Mouse (Mus musculus) activated CD4-positive, CD25-positive, alpha-beta regulatory T cell, adult 4 months (primary cell): ENCODE measurements around the gene Plch1. TPM values are rescaled to one million over a fixed set of nuclear protein-coding genes. Genes with fewer than 3 reads are reported as not detected.

Experiments used
- ATAC-seq: one replicate; pipeline ENCODE4 v1.8.0; 2017
- polyA plus RNA-seq, 2 experiments: library from polyadenylated mRNA; unstranded; fragments of 100-300 nt; shearing (Covaris generic); gene quantifications; one replicate each; pipeline ENCODE4 v1.2.1; 2017

Gene Plch1
- polyA plus RNA-seq = not detected

DNA sequence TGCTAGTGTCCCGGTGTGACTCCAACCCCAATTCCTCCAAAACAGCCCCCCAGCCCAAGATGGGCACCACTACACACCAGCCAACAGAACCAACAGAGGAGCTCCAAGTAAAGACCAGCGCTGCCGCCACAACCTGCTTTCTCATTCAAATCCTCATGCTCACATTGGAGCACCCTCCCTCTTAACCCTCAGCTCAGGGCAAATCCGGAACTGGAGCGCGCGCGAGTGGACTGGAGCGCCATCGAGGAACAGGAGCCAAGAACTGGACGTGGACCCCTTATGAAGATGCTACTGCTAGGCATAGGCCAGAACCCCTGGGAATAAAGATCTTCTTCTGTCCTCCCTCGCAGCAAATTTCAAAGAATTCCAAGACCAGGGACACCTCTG lies at the start of gene Plch1:
Plch1 (minus strand) TSS at position 164 of the 387 bp plus-strand sequence.
- ATAC-seq = peak; percentile 45

DNA sequence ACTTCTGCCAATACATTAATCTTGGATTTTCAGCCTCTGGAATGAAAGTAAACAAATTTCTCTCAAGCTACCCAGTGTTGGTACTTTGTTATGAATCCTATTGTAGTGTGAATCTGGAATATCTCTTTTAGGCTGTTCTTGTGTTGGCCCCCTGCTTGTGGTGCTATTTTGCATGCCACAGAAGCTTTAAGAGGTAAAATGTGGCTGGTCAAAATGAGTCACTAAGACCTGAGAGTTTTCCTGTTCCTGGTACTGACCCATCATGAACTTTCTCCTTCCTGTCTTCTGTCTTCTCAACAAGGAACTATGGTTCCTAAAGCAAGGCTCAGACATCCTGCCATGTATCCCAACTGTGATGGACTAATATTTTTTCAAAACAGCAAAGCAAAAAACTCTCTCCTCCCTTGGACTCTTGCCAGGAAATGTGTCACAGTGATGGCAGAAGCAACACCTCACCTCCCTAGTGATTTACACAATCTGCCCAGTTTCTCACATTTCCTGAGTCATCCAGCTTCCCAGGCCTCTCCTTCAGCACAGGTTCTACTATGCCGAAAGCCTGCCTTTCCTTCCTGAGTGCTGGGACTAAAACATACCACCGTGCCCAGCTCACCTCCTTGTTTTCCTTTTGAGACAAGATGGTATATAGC lies 42.1 kb upstream of the Plch1 start:
- no peak for ATAC-seq

DNA sequence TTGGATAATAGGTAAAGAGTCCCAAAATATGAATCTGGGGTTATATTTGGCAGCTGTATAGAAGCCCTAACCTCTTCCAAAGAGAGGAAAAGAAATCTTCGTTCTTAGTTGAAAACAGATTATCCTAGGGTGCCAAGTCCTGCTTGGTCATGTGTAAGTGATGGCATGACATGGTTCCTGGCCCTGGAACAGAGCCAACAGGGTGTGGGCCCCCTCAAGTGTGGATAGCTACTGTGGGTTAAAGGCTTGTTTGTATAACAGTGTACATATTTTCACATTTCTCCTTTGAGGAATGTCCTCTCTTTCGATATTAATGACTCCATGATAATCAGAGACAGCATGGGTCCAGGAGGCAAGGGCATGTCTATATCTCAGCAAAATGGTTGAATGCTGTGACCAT lies 39.7 kb upstream of the Plch1 start:
- ATAC-seq = no peak

DNA sequence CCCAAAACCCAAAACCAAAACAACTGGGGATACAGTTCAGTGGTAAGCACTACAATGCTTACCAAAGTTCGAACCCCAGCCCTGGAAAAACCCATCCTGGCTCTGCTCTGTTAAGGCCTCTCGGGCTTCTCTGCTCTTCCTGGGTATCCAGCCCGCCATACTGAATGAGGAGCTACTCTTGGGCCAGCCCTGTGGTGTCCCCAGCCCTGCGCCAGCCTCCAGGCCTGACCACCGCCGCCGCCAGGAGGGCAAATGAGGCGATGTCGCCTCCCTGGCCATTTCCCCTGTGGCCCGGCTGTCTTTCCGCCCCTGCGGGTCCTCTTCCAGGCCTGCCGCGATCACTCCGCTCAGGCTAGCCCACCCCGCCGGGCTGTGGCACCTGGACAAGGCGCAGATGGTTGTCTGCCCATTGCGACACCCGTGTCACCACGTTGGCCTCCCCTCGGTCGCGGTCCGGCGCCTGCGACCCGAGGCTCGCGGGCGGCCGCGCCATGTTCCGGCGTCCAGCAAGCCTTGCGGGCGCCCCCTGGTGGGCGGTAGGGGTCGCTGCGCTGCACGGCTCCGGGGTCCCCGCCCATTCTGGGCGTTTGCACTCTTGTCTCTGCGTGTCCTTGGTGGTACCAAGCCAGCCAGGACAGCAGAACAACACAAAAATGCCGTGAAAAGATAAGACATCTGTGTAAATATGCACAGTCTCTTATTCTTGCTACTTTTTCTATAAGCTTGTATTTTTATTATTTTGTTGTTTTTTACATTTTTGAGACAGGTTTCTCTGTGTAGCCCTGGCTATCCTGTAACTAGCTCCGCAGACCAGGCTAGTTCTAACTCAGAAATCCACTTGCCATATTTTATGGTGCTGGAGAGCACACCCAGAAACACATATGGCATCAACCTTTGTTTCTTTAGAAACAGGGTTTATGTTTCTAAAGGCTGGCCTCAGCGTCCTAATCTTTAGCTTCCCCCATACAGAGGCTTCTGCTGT lies 29.9 kb upstream of the Plch1 start, which contains the start of gene E130311K13Rik:
E130311K13Rik (minus strand) TSS at position 595 of the 982 bp plus-strand sequence.
- peak; percentile 95 for ATAC-seq

DNA sequence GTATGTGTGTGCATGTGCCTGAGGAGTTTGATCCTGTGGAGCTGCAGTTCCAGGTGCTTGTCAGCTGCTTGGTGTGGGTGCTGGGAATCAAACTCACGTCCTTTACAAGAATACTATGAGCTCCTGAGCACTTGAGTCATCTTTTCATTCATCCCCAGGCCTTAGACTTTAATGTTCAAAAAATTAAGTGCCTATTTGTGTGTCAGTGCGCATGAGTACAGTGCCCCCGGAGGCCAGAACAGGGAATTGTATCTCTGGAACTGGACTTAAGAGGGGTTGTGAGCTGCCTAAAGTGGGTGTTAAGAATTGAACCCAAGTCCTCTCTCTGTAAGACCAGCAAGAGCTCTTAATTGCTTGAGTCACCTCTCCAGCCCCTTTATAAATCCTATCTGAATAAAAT lies 20.4 kb upstream of the Plch1 start:
- peak; percentile 85 for ATAC-seq

DNA sequence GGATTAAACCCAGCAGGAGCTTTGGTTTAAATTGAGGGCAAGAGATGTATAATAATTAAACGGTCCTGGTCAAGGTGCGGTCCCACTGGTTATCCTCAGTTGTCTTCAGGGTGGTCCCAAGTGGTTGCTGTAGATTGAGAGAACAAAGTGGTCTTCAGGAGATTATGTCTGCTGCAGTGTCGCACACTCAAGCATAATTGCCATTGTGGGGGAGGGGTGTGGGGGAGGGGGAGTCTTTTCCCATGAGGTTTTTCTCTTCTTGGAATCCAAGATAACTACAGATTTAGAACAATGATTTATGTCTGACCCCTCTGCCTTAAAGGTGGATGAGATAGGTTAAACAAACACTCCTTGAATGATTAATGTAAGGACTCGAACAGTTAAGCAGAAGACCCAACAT lies 11.0 kb upstream of the Plch1 start:
- no peak for ATAC-seq

DNA sequence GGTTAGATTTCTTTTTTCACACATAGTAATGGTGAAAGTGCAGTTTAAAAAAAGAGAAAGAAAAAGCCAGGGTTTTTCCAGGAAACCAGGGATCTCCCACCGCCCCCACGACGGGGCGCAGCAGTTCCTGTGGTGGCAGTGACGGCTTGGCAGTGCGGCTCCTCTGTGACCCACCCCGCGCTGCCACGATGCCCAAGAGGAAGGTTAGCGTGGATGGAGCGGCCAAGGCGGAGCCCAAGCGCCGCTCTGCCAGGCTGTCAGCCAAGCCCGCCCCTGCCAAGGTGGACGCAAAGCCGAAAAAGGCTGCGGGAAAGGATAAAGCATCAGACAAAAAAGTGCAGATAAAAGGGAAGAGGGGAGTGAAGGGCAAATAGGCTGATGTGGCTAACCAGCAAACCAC lies 6.0 kb upstream of the Plch1 start:
- ATAC-seq = no peak

DNA sequence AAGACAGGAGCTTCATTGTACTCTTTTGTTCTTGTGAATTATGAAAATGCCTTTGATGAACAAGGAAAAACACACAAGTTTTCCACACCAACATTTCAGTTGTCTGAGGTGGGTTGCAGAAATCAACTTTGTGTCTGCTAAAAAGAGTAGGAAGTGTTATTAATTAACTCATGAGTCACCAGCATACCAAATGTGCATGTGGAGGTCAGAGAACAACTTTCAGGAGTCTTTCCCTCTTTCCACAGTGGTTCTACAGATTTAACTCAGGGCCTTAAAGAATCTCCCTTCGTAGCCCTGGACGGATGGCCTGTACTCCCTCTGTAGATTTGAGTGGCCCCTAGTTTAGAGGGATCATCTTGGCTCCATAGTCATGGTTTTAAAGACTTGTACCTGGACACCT lies 4.9 kb upstream of the Plch1 start:
- no peak for ATAC-seq

DNA sequence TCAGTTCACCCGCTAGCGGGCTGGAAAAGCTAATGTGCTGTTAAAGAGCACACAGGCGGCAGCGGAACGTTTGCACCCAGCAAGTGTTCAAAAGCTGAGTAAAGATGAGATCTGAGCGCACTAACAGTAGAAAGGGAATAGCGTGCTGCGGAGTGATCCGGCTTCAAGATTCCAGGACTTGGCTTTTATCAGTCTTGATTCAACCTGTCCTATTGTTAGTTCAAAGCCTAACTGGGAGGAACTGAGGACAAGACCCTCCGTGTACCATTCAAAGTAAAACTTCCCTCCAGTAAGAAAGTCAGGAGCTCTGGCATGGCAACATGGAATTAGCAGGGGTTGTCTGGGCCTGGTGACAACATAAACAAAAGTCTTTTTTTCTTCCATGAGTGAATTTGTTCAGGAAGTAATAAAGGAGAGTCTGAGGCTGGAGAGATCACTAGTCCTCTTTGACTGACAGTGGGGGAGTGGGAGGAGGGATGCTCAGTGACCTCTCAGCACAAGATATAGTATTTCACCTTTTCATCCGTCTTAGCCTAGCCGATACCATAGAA lies 824 bp upstream of the Plch1 start:
- no peak for ATAC-seq

DNA sequence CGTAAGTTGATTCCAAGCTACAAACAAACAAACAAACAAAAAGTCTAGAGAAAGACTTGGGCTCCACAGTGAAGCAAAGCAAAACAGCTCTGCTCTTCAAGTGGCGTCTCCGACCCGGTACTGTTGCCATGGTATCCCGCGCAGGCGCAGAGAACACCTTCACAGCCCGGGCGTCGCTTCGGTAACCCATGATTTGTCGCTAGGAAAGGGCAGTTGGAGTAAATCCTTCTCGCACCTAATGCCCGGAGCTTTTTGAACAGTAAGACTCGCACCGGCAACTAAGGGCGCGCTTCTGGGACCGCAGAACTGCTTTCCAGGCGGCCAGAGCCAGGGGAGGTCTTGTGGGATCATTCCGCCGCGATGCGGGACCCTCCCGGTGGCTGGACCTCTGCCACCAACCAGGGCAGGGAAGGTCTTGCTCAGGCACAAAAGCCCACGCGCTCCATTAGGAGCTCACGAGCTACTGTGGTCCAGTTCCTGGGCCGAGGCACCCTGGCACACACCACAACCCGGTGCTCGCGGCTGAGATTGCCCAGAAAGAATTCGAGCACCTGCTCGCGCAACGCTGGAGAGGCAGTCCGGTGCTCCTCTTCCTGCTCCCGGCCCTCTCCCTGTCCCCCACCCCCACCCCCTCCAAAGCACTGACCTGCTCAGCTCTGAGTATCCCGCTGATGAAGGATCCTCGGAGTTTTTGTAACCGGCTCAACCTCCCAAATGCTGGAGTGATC lies 527 bp downstream of the Plch1 start:
- peak; percentile 49 for ATAC-seq

DNA sequence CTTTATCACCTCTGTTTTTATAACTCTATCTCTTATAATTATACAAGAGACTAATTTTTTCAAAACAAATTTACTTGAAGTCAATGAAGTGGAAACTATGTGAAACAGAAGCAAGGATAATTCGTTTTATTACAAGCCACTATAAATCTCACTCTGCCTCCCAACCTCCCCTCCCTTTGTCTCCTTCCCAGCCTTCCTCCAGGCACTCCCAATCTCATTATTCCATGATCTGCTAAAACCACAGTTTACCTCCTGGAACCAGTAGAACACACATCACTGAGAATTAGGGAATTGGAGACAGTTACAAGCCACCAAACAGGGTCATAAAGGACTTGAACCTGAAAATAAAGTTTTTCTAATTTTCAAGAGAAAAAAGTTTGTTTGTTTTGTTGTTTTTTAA lies 2.1 kb downstream of the Plch1 start:
- no peak for ATAC-seq

DNA sequence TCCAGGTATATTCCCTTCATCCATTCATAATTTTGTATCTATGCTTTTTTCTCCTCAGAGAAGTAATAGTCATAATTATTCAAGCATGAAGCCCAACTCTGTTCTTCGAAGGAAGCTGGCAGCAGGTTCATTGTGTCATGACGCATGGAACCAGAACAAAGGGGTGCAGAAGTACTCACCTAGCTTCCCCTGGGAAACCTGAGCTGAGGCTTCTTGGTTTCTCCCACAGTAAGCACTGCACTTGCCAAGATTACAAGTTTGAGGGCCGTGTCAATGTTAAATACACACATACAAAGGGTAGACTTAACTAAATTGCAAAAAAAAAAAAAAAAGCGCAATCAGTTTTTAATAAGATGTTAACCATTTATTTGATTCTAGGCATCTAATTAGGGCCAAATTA lies 3.0 kb downstream of the Plch1 start:
- ATAC-seq = no peak

DNA sequence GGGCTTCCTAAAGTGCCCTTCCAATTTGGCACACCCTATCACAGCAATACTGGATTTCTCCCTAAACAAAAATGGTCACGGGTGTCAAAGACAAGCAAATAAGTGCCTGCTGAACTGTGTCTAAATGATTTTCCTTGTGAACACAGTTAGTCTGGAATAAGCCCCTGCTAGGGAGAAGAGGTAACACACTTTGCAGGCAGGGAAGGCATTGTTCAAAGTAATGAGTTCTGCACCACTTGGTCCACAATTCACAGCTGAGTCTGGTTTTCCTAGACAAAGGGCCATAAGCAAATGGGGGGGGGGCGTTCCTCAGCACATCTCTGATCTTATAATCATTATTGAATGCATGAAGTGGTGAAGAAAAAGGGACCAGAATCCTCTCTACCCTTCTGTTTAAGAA lies 3.5 kb downstream of the Plch1 start:
- ATAC-seq = no peak

DNA sequence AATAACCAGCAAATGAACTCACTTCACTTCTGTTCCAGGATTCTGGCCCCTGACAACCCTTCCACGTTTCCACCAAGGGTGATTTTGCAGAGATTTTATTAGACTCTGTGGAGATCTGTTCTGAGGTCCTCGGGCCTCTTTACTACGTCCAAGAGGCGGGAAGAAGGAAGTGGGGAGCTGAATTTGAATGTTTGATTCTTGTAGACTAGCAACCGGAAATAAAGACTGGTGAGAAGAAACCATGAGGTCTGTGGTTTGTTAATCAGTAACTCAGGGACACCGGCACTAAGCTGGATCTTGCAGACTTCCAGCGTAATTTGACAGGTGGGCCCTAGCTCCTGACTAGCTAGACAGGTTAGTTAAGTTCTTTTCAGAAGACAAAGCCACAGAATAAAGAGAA lies 5.6 kb downstream of the Plch1 start:
- peak; percentile 23 for ATAC-seq

DNA sequence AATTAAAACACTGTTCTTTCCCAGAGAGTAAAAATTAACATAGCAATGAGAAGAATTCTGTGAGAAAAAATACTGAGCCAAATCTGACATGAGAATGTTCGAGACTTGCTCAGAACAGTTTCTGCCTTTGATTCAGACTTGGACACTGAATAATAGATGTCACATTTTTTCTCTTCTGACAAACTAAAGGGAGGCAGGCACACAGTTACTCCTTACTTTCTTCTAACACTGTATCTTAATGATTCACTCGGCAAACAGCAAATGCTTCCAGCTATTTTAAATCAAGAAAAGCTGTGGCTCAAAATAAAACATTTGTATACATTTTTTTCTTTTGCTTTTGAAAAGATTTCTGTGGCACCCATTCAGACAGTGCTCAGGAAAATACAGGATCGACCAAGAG lies 7.1 kb downstream of the Plch1 start:
- ATAC-seq = no peak

DNA sequence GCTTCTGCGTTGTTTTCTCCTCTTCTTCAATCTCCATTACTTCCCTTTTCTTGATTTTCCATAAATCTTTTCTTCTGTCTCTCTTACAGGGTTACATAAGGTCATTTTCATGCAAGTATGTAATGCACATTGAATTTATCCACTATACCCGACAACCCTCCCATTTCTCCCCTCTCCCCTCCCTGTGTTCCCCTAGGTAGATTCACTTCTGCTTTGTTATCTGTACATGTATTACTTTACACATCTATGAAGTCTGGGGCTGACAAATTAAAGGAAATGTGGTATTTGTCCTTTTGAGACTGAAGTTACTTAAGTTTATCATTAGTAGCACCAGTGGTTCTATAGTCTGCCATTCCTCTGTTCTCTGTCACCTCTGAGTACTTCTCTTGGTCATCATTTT lies 18.2 kb downstream of the Plch1 start:
- no peak for ATAC-seq

DNA sequence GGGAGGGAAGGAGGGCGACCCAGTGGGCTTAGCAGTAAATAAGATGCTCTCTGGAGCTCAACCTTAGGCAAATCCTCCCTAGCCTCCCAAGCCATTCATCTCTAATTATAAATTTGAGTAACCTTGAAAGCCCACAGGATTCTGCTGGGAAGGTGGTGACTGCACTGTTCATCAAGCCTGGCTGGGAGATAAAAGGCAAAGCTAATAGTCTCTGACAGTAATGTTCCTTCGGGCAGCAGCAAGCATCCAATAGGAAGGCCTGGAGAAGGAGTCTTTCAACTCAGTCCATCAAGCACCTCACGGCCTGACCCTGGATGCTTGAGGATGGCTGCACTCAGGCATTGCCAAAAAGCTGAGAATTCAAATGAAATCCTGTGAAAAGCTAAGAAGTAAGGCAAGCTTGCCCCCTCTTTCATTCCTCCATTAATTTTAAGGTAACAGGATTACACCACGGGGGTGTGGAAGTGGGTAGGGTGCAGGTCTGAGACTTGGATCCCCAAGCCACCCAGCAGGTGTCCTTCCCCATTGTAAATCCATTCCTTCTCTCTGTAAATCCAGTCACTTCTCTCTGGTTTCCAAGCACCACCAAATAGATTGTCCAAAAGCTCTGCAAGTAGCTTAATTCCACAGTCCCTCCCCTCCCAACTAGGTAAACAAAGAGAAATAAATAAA lies 20.1 kb downstream of the Plch1 start:
- ATAC-seq = no peak

DNA sequence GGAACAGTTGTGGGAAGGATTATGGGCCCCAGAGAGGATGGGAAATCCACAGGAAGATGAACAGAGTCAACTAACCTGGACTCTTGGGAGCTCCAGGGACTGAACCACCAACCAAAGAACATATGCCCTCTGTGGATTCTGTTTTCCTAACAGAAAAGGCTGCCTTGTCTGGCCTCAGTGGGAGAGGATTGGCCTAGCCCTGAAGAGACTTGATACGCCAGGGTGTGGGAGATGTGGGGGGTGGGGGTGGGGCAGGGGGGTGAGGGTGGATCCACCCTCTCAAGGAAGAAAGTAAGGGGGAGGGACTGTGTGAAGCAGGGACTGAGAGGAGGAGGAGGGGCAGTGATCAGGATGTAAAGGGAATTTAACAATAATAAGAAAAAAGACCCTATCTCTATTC lies 26.5 kb downstream of the Plch1 start:
- no peak for ATAC-seq

DNA sequence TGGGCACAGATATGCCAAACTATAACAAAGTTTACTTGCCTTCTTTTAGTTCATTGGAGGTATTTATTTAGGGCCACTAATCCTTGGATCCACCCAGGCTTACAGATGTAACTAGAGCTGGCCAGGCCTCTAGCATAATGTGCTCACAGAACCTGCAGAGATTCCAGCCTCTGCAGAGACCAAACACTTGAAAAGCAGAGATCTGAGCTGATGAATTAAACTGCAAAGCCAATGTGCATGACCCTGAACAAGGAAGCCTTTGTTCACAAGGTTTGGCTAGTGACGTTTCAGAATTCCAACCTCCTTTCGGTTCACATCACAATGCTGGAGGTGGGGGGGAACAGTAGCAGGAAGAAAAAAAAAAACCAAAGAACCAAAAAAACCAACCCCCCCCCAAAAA lies 28.0 kb downstream of the Plch1 start:
- no peak for ATAC-seq

DNA sequence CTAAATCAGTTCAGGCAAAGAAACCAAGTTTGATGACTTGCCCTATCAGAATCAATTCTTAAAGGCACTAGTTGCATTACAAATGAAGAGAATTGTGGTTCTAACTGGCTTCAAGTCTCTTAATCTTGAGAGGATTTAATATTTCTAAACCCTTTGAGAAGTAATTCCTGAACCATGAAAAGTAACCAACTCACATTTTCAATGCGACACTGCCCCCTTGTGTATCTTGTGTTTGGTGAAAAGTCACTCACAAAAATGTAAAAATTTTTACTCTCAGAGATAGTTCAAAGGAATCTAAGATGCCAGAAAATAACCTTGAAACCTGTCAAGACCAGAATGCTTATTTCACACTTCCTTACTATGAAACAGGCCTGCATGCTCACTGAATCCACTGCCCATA lies 31.0 kb downstream of the Plch1 start:
- no peak for ATAC-seq

DNA sequence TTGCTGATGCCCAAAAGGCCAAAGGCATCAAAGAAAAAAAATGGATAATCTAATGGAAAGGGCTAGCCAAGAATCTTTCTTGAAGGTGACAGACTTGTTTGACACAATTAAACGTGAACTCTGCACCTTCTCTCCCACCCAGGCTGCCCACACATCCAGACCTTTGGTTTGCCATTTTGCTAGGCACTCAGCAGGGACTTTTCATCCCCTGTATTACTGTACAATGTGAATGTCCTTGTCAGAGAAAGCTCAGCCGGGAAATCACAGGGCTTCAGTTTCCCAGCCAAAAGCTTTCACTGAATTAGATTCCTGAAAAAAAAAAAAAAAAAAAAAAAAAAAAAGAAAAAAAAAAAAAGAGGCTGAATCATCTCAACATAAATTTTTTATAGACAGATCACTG lies 34.2 kb downstream of the Plch1 start:
- no peak for ATAC-seq

DNA sequence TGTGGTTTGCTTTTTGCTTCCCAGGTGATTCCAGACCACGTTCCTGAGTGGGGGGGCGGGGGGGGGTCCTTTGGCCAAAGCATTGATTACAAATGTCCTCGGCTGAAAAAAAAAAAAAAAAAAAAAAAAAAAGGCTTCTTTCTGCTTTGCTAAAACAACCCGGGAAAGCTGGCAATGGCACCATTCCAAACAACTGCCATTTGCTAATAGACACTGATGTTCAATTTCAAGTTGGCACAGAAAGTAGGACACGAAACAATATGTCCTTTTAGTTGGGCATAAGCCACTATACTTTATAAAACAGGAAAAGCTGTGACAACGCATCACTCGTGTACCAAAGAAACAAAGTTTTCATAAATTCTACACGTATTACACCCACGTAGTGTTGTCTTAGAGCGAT lies 36.6 kb downstream of the Plch1 start:
- no peak for ATAC-seq
